Mouse (Mus musculus) liver, postnatal 0 days (tissue): ENCODE data around the gene Spock1. TPM values are rescaled to one million over a fixed set of nuclear protein-coding genes. Genes with fewer than 3 reads are reported as not detected.

Source experiments
- ATAC-seq: fragments of 200-750 bp; cut with Nextera tagmentation; 2 replicates; pipeline ENCODE4 v1.8.0; 2017; ENCODE audit warnings: mild to moderate bottlenecking, moderate library complexity
- DNase-seq: peaks from one replicate; pipeline ENCODE4 v3.0.0-alpha.2; 2016
- H3K27ac ChIP-seq: fragments of 300-500 bp; sonication (generic); 2 replicates; pipeline ENCODE4 v1.5.1; 2014; ENCODE audit warnings: antibody characterized with exemption, moderate library complexity, mild to moderate bottlenecking, low read depth
- H3K27me3 ChIP-seq: fragments of 300-500 bp; sonication (generic); 2 replicates; pipeline ENCODE4 v1.6.1; 2014; ENCODE audit warnings: low read length, control low read depth, mixed read lengths; ENCODE audit not compliant: insufficient read depth
- H3K36me3 ChIP-seq: fragments of 300-500 bp; sonication (generic); replicated peaks from 2 replicates; pipeline ENCODE4 v1.6.1; 2014; ENCODE audit warnings: mild to moderate bottlenecking, control low read depth, low read length, moderate library complexity, mixed read lengths; ENCODE audit not compliant: insufficient read depth
- H3K4me1 ChIP-seq: fragments of 300-500 bp; sonication (generic); 2 replicates; pipeline ENCODE4 v1.6.1; 2014; ENCODE audit warnings: antibody characterized with exemption, mild to moderate bottlenecking, control low read depth; ENCODE audit not compliant: insufficient read depth
- H3K4me2 ChIP-seq: fragments of 300-500 bp; sonication (generic); 2 replicates; pipeline ENCODE4 v1.6.1; 2014; ENCODE audit warnings: low read depth, mild to moderate bottlenecking, low read length, moderate library complexity, mixed read lengths
- H3K4me3 ChIP-seq: fragments of 300-500 bp; sonication (generic); 2 replicates; pipeline ENCODE4 v1.5.1; 2014; ENCODE audit warnings: low read depth, low read length
- H3K9ac ChIP-seq: fragments of 300-500 bp; sonication (generic); replicated peaks from 2 replicates; pipeline ENCODE4 v1.6.1; 2014; ENCODE audit warnings: mild to moderate bottlenecking, moderate library complexity
- H3K9me3 ChIP-seq: fragments of 300-500 bp; sonication (generic); 2 replicates; pipeline ENCODE4 v1.6.1; 2016; ENCODE audit warnings: mild to moderate bottlenecking, control low read depth, low read length, mixed read lengths
- CTCF ChIP-seq: sonication (generic); IDR thresholded peaks from 2 replicates; pipeline ENCODE4 v1.5.1; 2016; ENCODE audit warnings: antibody characterized with exemption, low read depth
- EP300 ChIP-seq: IDR thresholded peaks from 2 replicates; pipeline ENCODE4 v1.6.1; 2016; ENCODE audit warnings: antibody characterized with exemption, low read depth, mild to moderate bottlenecking
- WGBS: fragments of 180-500 bp; shearing (Covaris S2); extraction: QIAGEN DNeasy Blood & Tissue Kit; methylation state at CpG from one replicate; pipeline ENCODE4 v1.1.7; 2014; ENCODE audit not compliant: insufficient replicate concordance; 5-methylcytosine and 5-hydroxymethylcytosine counted together
- polyA plus RNA-seq: library from polyadenylated mRNA; unstranded; fragments of >200 nt; fragmentation: Nextera tagmentation; extraction: Ambion mirVana; gene quantifications from 2 replicates; pipeline ENCODE4 v1.2.1, GENCODE M21; 2015

Gene Spock1
- polyA plus RNA-seq, 1 experiment from 2014 or later: not detected

DNA sequence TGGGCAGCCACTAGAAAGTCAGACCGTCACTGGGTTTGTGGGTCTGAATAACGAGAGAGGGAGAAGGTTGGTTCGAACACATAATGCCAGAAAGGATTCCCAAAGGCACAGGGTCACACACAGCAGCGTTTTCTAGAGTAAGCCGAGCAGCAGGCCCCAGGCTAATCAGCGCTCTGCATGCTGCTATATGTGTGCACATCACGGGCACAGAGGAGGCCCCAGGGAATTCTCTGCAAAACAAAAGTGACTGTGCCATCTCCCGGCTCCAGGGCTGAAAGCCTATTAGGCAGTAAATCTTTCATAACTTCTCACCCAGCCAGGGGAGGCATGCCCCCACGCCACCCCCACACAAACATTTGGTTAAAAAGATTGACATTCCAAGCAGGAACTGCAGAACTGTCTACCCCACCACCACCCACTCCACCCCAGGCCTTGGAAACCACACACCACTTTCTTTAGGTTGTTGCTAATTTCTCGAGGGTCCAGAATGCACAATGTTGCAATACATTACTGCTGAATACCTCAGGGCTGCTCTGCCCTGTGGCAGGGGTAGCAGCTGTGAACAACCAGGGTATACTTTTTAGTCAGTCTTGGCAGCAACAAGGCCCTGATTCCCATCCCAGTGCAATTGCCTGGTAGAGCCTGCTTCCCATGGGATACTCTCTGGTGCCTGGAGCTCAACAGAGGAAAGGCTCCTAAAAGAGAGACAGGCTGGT is 319.4 kb downstream of the Spock1 start:
- no peak for ATAC-seq
- Histone ChIP-seq H3K4me3 (no peak overlapping the region), H3K9me3 (no peaks in the 10 kb centered on the region), H3K27me3 (no peaks in the 10 kb centered on the region), H3K27ac (no peak overlapping the region), H3K4me1 (no peaks in the 10 kb centered on the region), H3K4me2 (no peak overlapping the region), H3K9ac (no peak overlapping the region), H3K36me3 (no peaks in the 10 kb centered on the region)
- DNase-seq: no peak
- WGBS: 66% methylated on average over 10 of the region's 10 CpGs
- TF ChIP-seq EP300: no peak
- TF ChIP-seq CTCF: no peak

DNA sequence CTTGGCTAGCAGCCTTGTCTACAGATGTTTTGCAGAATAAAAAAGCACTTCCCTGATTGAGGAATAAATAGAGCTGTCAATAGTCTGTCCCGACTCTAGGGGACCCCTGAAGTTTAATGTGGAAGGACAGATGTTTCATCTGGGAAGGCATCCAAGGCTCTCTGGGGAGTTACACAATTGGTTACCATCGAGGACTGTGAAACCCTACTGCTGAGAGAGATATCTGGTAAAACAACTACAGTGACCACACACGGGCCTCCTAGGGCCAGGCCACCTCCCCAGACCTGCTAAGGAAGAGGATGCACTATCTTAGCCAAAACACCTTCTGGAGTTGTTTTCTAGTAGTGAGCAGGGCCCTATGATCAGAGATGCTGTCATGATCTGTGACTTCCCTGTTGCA is 323.0 kb downstream of the Spock1 start:
- WGBS: 47% methylated on average over 3 of the region's 3 CpGs
- no peak overlapping the region for H3K9ac ChIP-seq
- H3K36me3 ChIP-seq: no peaks in the 10 kb centered on the region
- DNase-seq: no peak
- H3K4me3 ChIP-seq: no peak overlapping the region
- no peak overlapping the region for H3K27ac ChIP-seq
- H3K4me1 ChIP-seq: no peaks in the 10 kb centered on the region
- ATAC-seq: no peak
- no peak overlapping the region for H3K4me2 ChIP-seq
- no peak for TF ChIP-seq EP300
- TF ChIP-seq CTCF: no peak
- no peaks in the 10 kb centered on the region for H3K27me3 ChIP-seq
- H3K9me3 ChIP-seq: no peaks in the 10 kb centered on the region

DNA sequence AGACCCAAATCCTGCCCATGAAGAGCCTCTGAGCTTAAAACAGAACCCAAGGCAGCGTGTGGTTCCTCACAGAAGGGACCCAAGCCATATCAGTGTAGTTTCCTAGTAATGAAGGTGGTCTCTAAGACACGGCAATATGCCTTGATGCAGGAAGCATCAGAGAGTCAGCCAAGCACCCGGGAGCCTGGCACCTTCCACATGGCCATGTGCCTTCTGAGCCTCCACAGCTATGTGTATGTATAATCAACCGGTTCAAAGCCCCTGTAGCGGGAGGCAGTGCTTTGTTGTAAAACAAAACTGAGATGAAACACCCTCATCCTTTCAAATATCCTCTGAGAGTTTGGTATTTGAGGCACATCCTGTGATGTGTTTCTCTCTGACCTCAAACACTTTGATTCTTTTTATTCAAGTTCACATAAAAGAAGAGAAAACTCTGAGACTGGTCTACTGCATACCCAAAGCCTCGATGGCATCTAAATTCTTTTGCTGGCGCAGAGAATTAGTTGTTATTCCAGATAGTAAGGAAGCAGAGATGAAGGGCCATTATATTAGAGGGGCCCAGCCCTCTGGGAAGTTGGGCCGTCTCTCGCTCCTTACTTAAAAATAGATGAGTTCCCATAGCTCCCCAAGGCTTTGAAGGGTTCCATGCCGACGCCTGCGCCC is 325.7 kb downstream of the Spock1 start:
- TF ChIP-seq EP300 (no peak), CTCF (no peak)
- ATAC-seq (no peak), DNase-seq (no peak)
- H3K9ac ChIP-seq: no peak overlapping the region
- no peaks in the 10 kb centered on the region for H3K36me3 ChIP-seq
- H3K27me3 ChIP-seq: no peaks in the 10 kb centered on the region
- no peak overlapping the region for H3K4me3 ChIP-seq
- no peaks in the 10 kb centered on the region for H3K9me3 ChIP-seq
- no peak overlapping the region for H3K27ac ChIP-seq
- no peaks in the 10 kb centered on the region for H3K4me1 ChIP-seq
- H3K4me2 ChIP-seq: no peak overlapping the region
- WGBS: 76% methylated on average over 12 of the region's 12 CpGs

DNA sequence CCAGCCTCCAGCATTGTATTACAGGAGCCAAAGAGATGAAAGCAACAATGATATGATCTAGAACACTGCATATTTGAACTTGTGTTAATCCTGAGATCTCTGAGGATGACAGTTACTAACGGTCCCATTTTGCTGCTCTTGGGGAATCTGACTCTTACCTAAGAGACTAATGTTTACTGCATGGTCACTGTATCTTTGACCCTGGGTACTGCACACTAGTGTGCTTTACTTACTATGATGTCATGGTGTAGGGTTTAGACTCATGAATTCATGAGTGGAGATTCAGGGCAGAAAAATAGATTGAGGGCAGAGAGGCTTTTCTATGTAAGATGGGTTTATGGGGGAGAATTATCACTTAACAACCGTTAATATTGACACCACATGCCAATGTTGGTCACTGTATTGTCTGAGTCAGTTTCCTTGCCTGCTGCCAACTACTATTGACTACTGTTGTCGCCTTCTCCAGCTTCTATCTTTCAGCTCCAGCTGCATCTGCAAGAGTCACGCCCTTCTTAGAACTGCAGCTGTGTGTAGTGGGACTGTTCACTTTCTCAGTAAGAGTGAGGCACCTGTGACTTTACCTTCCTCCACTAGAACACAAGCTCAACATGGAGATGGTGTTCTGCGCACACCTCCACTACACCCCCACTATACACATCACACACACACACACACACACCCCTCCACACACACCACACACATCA is 330.4 kb downstream of the Spock1 start:
- Histone ChIP-seq H3K27me3 (no peaks in the 10 kb centered on the region), H3K36me3 (no peaks in the 10 kb centered on the region), H3K9me3 (no peaks in the 10 kb centered on the region), H3K9ac (no peak overlapping the region), H3K27ac (no peak overlapping the region), H3K4me2 (no peak overlapping the region), H3K4me1 (no peaks in the 10 kb centered on the region), H3K4me3 (no peak overlapping the region)
- TF ChIP-seq EP300 (peak; percentile 40; the same call in 1 of the 2 replicates), CTCF (no peak)
- WGBS: 70% methylated on average over 5 of the region's 5 CpGs
- DNase-seq: no peak
- peak; percentile 76 for ATAC-seq

DNA sequence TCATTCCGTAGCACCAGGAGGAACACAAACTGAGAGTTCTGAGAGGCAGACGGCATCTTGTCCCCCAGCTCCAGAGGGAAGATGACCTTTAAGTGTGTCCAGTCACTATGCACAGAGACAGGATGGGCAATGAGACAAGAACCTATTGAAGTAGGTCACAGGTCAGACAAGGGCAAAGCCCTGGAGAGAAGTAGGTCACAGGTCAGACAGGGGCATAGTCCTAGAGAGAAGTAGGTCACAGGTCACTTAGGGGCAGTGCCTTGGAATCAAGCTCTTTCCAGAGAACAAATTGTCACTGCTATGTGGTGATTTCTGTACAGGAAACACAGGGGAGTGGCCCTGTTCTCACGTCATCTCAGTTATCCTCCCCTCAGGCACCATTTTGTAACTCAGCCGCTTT is 334.6 kb downstream of the Spock1 start:
- no peak overlapping the region for H3K27ac ChIP-seq
- WGBS: 59% methylated on average over 4 of the region's 4 CpGs
- no peaks in the 10 kb centered on the region for H3K9me3 ChIP-seq
- no peaks in the 10 kb centered on the region for H3K36me3 ChIP-seq
- no peak overlapping the region for H3K9ac ChIP-seq
- ATAC-seq: peak; percentile 88
- peak; percentile 16 for DNase-seq
- H3K27me3 ChIP-seq: no peaks in the 10 kb centered on the region
- H3K4me1 ChIP-seq: no peaks in the 10 kb centered on the region
- no peak overlapping the region for H3K4me3 ChIP-seq
- no peak overlapping the region for H3K4me2 ChIP-seq
- TF ChIP-seq CTCF (no peak), EP300 (no peak)

DNA sequence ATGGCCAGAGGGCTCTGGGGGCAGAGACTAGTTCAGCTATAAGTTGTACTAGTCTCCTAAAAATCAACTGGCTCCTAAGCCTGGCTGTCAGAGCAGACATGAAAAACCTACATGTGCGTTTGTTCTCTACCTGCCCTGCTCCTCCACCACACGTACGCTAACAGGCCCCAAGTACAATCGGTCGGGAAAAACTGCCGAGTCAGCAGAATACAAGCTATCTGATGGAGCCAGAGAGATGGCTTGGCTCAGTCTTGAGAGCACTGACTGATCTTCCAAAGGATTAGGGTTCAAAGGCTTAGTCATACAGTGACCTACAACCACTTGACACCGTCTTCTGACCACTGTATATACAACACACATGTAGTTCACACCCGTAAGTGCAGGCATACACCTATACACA is 339.7 kb downstream of the Spock1 start:
- ATAC-seq: no peak
- H3K9ac ChIP-seq: no peak overlapping the region

More for the DNA sequence above, 339.7 kb downstream of the Spock1 start:
- no peaks in the 10 kb centered on the region for H3K4me1 ChIP-seq
- no peaks in the 10 kb centered on the region for H3K27me3 ChIP-seq
- no peaks in the 10 kb centered on the region for H3K9me3 ChIP-seq
- no peak overlapping the region for H3K4me2 ChIP-seq
- no peak overlapping the region for H3K4me3 ChIP-seq
- H3K36me3 ChIP-seq: no peaks in the 10 kb centered on the region
- H3K27ac ChIP-seq: no peak overlapping the region
- no peak for DNase-seq
- WGBS: 80% methylated on average over 8 of the region's 8 CpGs
- TF ChIP-seq EP300 (no peak), CTCF (no peak)
